Mouse (Mus musculus): ENCODE measurements around the gene Asap2. TPM values are rescaled to one million over a fixed set of nuclear protein-coding genes. Genes with fewer than 3 reads are reported as not detected.

Asap2 gene
- polyA plus RNA-seq, 1 experiment from 2014 or later: 9.5 TPM

DNA sequence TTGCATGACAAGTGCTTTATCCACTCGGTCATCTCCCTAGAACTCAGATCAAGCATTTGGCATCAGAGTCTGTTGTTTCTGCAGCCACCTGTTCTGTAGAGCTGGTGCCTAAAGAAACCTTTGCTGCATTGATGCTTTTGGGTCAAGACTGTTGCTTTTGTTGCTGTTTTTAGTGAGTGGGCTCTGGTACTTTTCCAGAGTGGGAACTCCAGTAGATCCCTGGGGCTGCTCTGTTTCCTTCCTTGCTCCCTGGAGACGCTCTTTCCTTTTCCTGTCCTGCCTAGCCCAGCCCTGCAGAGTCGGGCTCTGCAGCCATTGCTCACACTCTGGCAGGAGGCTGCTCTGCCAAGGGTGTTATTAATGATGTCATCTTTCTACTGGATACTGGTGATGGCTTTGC, 129.2 kb downstream of the Asap2 start:
- no peak overlapping the region for H3K9ac ChIP-seq
- H3K9me3 ChIP-seq (replicated peaks): no peaks in the 10 kb centered on the region
- no peak overlapping the region for H3K4me3 ChIP-seq (replicated peaks)
- no peak overlapping the region for H3K4me2 ChIP-seq
- H3K27ac ChIP-seq: peak overlapping the region; percentile 15; the same call in 1 of the 2 replicates
- no peaks in the 10 kb centered on the region for H3K36me3 ChIP-seq
- H3K27me3 ChIP-seq: no peaks in the 10 kb centered on the region
- 61% methylated on average over 3 of the region's 3 CpGs for WGBS
- H3K4me1 ChIP-seq: peaks cover 19% of the 10 kb centered on the region
- ATAC-seq (replicated peaks; ENCODE audit: low FRiP score): no peak

DNA sequence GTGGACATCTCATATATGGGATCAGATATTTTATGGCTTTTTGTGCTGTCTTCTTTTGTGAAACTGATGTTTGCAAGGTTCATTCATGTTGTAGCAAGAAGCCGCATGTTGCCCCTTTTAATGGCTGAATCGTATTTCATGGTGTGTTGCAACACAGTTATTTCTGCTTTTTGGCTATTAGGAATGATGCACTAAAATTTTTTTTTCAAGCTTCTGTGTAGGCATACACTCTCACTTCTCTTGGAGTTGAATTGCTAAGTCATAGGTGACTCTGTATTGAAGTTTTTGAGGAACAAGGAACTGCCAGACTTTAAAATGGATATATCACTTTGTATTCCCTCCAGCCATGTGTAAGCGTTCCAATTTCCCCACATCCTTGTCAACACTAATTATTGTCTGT, 132.6 kb downstream of the Asap2 start:
- Histone ChIP-seq H3K27ac (no peak overlapping the region), H3K4me3 (replicated peaks) (no peak overlapping the region), H3K9me3 (replicated peaks) (no peaks in the 10 kb centered on the region), H3K4me1 (peaks cover 41% of the 10 kb centered on the region), H3K36me3 (no peaks in the 10 kb centered on the region), H3K4me2 (no peak overlapping the region), H3K27me3 (no peaks in the 10 kb centered on the region), H3K9ac (no peak overlapping the region)
- WGBS: 78% methylated on average over 3 of the region's 3 CpGs
- no peak for ATAC-seq (replicated peaks; ENCODE audit: low FRiP score)

- Histone ChIP-seq H3K4me2 (no peak overlapping the region), H3K36me3 (no peaks in the 10 kb centered on the region), H3K9ac (no peak overlapping the region), H3K9me3 (replicated peaks) (no peaks in the 10 kb centered on the region), H3K27me3 (no peaks in the 10 kb centered on the region), H3K27ac (no peak overlapping the region), H3K4me1 (peaks cover 47% of the 10 kb centered on the region), H3K4me3 (replicated peaks) (no peak overlapping the region)
- ATAC-seq (replicated peaks; ENCODE audit: low FRiP score): no peak
- WGBS: 76% methylated on average over 5 of the region's 5 CpGs
These were observed 133.4 kb downstream of the Asap2 start for GRCm38 (mm10) chr12:21123647-21124046.

DNA sequence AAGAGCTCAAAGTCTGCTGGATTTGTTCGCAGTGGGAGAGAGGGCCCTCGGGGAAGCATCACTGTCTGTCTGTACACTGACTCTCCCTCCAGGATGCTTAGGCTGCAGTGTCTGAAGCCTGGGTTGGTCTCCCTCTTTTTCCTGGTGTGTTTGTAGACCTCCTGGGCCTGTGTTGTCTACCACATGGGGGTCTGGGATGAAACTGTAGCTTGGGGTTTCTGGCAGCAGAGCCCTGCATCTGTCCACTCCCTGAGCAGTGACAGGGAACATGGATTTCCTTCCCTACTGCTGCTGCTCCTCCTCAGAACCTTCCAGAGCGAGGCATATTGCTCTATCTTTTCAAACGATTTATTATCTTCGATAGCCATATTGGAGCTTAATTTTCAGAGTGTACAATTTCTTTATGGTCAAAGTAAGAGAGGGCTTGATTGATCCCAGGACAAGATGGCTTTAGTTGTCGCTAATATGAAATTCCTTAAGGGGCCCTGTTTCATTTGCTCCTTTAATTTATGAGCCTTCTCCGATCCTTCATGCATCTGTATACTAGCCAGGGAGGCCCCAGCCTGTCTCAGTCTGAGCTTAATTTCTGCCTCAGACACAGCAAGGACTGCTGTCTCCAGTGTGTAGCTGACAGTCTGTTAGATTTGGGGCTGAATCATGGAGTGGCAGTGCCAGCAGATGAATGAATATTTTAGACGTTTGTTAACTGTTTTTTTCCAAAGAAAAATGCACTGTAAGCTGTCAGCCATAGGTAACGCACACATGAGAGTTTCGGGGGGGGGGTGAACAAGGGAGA, 135.6 kb downstream of the Asap2 start:
- H3K4me2 ChIP-seq: no peak overlapping the region
- peaks cover 52% of the 10 kb centered on the region for H3K4me1 ChIP-seq
- H3K9ac ChIP-seq: no peak overlapping the region
- H3K4me3 ChIP-seq (replicated peaks): no peak overlapping the region
- no peaks in the 10 kb centered on the region for H3K9me3 ChIP-seq (replicated peaks)
- 0 out of 2 replicates have a peak overlapping the region, but pooled peaks have one; percentile 30 for H3K27ac ChIP-seq
- H3K27me3 ChIP-seq: no peaks in the 10 kb centered on the region
- 46% methylated on average over 10 of the region's 10 CpGs for WGBS
- no peak for ATAC-seq (replicated peaks; ENCODE audit: low FRiP score)
- H3K36me3 ChIP-seq: no peaks in the 10 kb centered on the region

DNA sequence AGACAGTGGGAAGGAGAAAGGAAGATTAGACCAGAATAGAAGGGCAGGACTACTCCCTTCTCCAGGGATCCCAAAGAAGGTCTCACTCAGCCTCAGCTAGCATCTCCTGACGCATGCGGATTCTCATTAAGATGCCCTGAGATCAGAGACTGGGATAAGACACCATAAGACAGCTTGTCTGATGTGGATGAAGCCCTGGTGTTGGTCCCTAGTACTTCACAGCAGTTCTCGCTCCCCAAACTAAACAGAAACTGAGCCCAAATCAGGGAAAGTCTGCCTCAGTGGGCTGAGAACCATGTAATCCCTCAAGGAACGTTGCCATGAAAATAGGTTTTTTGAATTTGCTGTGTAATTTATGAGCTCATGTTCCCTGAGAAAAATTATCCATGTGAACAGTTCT, 136.3 kb downstream of the Asap2 start:
- Histone ChIP-seq H3K27ac (0 out of 2 replicates have a peak overlapping the region, but pooled peaks have one; percentile 3), H3K36me3 (no peaks in the 10 kb centered on the region), H3K9me3 (replicated peaks) (no peaks in the 10 kb centered on the region), H3K27me3 (no peaks in the 10 kb centered on the region), H3K4me1 (peaks cover 57% of the 10 kb centered on the region), H3K4me3 (replicated peaks) (no peak overlapping the region), H3K9ac (no peak overlapping the region), H3K4me2 (no peak overlapping the region)
- no peak for ATAC-seq (replicated peaks; ENCODE audit: low FRiP score)
- WGBS: 81% methylated on average over 4 of the region's 4 CpGs

- Histone ChIP-seq H3K27ac (peak overlapping the region; percentile 50; the same call in 1 of the 2 replicates), H3K9me3 (replicated peaks) (no peaks in the 10 kb centered on the region), H3K27me3 (no peaks in the 10 kb centered on the region), H3K9ac (no peak overlapping the region), H3K4me1 (peaks cover 80% of the 10 kb centered on the region), H3K4me3 (replicated peaks) (no peak overlapping the region), H3K4me2 (no peak overlapping the region), H3K36me3 (no peaks in the 10 kb centered on the region)
- WGBS: 79% methylated on average over 9 of the region's 9 CpGs
- ATAC-seq (replicated peaks; ENCODE audit: low FRiP score): no peak
These were observed 138.9 kb downstream of the Asap2 start for GRCm38 (mm10) chr12:21128930-21129869.

DNA sequence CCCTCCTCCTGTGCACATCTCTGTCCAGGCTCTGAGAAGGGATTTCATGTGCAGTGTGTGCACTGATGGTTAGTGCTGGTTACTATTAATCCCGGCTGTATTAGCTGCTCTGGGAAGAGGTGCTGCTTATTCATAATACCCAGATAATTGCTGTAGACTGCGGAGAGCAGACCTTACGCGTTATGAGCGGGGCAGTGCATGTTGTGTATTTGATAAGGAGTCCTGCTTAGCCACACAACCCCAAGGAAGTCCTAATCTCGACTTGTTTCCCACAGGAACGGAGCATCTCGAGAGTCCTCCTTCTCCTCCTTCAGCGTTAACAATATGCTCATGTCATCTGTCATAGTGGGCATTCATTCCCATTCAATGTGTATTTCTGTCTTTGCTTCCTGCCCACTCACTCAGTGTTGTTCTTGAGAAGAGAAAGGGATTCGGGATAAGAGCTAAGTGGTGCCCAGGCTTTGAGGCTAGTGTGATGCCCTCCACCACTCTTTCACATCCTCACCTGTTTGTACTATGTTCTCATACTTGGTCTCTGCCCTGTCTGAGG, 140.1 kb downstream of the Asap2 start:
- peaks cover 85% of the 10 kb centered on the region for H3K4me1 ChIP-seq
- H3K9me3 ChIP-seq (replicated peaks): no peaks in the 10 kb centered on the region
- H3K4me2 ChIP-seq: no peak overlapping the region
- H3K36me3 ChIP-seq: no peaks in the 10 kb centered on the region
- H3K9ac ChIP-seq: no peak overlapping the region
- WGBS: 81% methylated on average over 10 of the region's 10 CpGs
- H3K27me3 ChIP-seq: no peaks in the 10 kb centered on the region
- H3K27ac ChIP-seq: no peak overlapping the region; the same call in 1 of the 2 replicates
- no peak overlapping the region for H3K4me3 ChIP-seq (replicated peaks)
- no peak for ATAC-seq (replicated peaks; ENCODE audit: low FRiP score)

- H3K4me1 ChIP-seq: peaks cover 83% of the 10 kb centered on the region
- H3K4me3 ChIP-seq (replicated peaks): no peak overlapping the region
- 38% methylated on average over 10 of the region's 10 CpGs for WGBS
- H3K27me3 ChIP-seq: no peaks in the 10 kb centered on the region
- 0 out of 2 replicates have a peak overlapping the region, but pooled peaks have one; percentile 7 for H3K4me2 ChIP-seq
- H3K9me3 ChIP-seq (replicated peaks): no peaks in the 10 kb centered on the region
- no peak for ATAC-seq (replicated peaks; ENCODE audit: low FRiP score)
- H3K36me3 ChIP-seq: no peaks in the 10 kb centered on the region
- H3K9ac ChIP-seq: no peak overlapping the region
- peak overlapping the region; percentile 59 for H3K27ac ChIP-seq
These were observed 142.3 kb downstream of the Asap2 start for GRCm38 (mm10) chr12:21132537-21132936.

GRCm38 (mm10) chr12:21133031-21133430, 142.8 kb downstream of the Asap2 start:
- Histone ChIP-seq H3K27ac (peak overlapping the region; percentile 59), H3K9me3 (replicated peaks) (no peaks in the 10 kb centered on the region), H3K9ac (no peak overlapping the region), H3K4me1 (peaks cover 80% of the 10 kb centered on the region), H3K4me2 (no peak overlapping the region), H3K4me3 (replicated peaks) (no peak overlapping the region), H3K27me3 (no peaks in the 10 kb centered on the region), H3K36me3 (no peaks in the 10 kb centered on the region)
- 60% methylated on average over 4 of the region's 4 CpGs for WGBS
- no peak for ATAC-seq (replicated peaks; ENCODE audit: low FRiP score)

- no peak for ATAC-seq (replicated peaks; ENCODE audit: low FRiP score)
- Histone ChIP-seq H3K4me3 (replicated peaks) (no peak overlapping the region), H3K9me3 (replicated peaks) (no peaks in the 10 kb centered on the region), H3K4me1 (peaks cover 80% of the 10 kb centered on the region), H3K36me3 (no peaks in the 10 kb centered on the region), H3K27me3 (no peaks in the 10 kb centered on the region), H3K9ac (0 out of 2 replicates have a peak overlapping the region, but pooled peaks have one; percentile 10), H3K4me2 (peak overlapping the region; percentile 28; the same call in 1 of the 2 replicates), H3K27ac (peak overlapping the region; percentile 41; the same call in 1 of the 2 replicates)
- 42% methylated on average over 17 of the region's 17 CpGs for WGBS
These were observed 144.0 kb downstream of the Asap2 start for GRCm38 (mm10) chr12:21133972-21134859.

Data from kidney, embryonic 15.5 days (tissue).